Mouse (Mus musculus) left cerebral cortex, adult 18-20 months (tissue): ENCODE measurements around the gene Tenm3. TPM values are rescaled to one million over a fixed set of nuclear protein-coding genes. Genes with fewer than 3 reads are reported as not detected.

Source experiments
- DNase-seq, 2 experiments: peaks; one replicate each; pipeline ENCODE4 v3.0.0; 2021 to 2022; ENCODE audit warnings: low spot score in 2 of 2, mixed read lengths in 1 of 2
- long read RNA-seq, 2 experiments: library from polyadenylated mRNA; stranded (forward); transcript quantifications; one replicate each; pipeline ENCODE4 v2.0.0; 2021
- total RNA-seq, 2 experiments: library from RNA; stranded (reverse); gene quantifications; 2 replicates each; pipeline ENCODE4 v1.2.3; 2021

The Tenm3 gene
- 10 to 100 TPM; 63.4 to 78.5 TPM for total RNA-seq
- long read RNA-seq, experiment 1, partial matches to known transcripts, result 17 of 25 reads
- long read RNA-seq, experiment 1, other reads (novel, unspliced or antisense), result 8 of 25 reads
- long read RNA-seq, experiment 2, partial matches to known transcripts, result 5 of 9 reads
- long read RNA-seq, experiment 2, other reads (novel, unspliced or antisense), result 4 of 9 reads

DNA sequence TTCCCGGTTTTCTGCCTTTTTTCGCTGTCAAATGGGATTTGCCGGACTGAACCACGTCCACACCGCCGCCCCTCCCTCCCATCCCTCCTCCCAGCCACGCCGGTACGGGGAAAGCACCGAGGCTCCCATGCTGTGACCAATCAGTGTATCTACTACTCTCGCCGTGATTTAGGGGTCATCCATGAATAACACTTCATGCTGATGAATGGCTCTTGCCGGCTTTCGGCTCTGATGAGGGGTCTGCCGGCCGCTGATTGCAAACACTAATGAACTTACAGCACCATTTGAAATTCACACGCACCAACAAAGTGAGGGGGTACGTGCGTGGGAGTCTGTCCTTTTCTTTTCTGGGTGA lies at the start of gene Tenm3:
Gene Tenm3 (minus strand): TSS at position 21 of the 355 bp plus-strand sequence.
- peak; percentile 8 to 10 for DNase-seq

GRCm38 (mm10) chr8:48890216-48890765 lies 46.5 kb upstream of the Tenm3 start:
- no peak for DNase-seq

GRCm38 (mm10) chr8:48884270-48884669 lies 40.5 kb upstream of the Tenm3 start:
- DNase-seq, result no peak

DNA sequence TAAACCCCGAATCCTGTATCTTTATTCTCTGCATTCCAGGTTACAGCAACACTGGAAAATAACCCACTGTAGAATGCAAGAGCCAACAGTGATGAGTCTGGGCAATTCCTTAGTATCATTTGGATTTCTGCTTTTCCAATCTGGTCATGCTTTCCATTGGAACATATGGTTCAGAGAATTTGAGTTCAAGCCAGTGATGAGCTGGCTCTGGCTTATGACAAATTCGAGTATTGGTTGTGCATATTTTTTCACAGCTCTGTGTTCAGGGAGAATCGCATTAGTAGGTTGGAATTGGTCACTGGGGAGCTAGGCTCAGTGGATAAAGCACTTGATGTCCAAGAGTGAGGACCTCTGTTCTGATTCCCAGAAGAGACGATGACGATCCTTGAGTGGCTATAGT lies 36.8 kb upstream of the Tenm3 start:
- DNase-seq, result peak in 1 of 2 experiments; percentile 21

- DNase-seq, result no peak
These were observed 22.2 kb upstream of the Tenm3 start for GRCm38 (mm10) chr8:48865972-48866371.

GRCm38 (mm10) chr8:48865485-48865884 lies 21.7 kb upstream of the Tenm3 start:
- no peak for DNase-seq

GRCm38 (mm10) chr8:48850223-48851010 lies 6.7 kb upstream of the Tenm3 start:
- no peak for DNase-seq

DNA sequence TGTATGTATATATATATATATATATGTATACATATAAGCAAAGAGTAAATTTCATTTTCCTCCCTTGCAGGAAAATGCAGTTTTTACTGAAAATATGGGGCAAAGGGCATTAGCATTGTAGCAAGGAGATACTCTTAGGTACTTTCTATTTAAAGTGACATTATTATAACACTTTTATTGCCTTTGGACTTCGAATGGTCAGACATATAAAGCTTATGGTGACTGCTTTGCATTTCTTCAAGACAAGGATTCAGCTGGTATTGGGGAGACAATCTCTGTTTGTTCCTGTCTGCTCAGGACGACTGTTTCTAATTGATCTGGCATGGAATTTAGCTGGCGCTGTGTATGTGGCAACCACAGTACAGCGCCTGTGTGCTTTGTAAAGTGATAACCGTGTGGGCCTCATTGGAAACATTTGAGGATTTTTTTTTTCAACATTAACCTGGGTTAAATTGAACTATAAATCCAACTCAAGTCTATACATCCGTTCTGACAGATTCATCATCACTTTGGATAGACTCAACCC lies 5.4 kb upstream of the Tenm3 start:
- DNase-seq, result no peak

GRCm38 (mm10) chr8:48844961-48845360 lies 1.2 kb upstream of the Tenm3 start:
- no peak for DNase-seq

DNA sequence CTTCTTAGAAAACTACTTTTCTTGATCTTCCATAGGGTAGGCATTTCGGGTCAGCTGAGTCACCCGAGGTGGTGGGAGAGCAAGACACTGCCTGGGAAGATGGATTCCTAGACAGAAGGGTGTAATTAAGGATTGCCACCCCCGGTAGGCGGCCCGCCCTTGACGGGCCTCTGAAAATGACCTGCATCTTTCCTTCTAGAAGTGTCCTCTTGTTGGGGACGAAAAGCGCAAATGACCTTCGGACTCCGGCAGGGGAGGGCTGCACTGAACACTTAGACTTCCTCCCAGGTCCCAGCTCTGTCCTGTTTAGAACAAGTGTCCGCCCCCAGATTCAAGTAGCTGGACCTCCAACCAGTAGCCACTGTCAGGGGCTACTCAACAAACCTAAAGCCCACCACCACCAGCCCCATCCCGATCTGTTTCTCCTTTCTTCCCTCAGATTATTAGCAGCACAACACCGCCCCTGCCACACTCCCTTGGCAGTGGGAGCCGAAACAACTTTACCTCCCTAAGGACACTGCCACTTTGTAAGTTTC lies 687 bp upstream of the Tenm3 start:
- DNase-seq, result no peak

DNA sequence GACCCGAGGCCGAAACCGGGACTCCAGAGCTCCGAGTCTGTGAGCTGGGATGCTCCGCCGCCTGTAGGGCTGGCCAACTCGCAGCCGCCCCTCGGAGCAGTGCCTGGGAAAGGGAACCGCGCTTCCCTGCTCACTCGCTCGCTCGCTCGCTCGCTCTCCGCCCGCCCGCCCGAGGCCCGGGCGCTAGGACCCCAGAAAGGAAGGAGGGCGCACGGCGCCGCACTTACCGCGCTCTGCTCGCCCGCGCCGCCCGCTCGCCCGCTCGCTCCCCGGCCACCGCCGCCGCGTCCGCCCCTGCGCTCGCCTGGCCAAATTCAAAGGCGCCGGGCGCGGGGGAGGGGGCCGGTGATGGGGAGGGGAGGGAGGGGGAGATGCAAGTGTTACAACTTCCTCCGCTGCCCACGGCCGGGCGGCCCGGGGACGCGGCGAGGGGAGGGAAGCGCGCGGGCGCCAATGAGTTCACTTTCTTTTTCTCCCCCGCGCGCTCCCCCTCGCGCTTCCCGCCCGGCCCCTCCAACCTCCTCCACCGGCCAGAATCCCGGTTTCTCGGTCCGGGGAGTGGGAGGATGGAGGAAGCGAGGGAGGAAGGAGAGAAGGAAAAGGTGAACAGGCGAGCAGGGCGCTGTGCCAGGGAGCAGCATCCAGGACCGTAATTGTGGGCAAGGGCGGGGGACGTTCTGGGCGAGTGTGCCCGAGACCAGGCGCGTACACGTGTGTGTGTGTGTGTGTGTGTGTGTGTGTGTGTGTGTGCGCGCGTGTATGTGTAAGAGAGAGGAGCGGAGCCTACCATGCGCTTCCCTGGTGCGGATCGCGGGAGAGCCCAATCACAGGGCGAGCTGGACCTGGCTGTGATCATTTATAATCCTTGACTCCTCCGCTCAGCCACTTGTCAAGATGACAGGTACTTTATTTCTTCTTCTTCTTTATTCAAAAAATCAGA lies 490 bp downstream of the Tenm3 start:
- DNase-seq, result peak; percentile 40 to 45

- peak in 1 of 2 experiments; percentile 27 for DNase-seq
These were observed 1.2 kb downstream of the Tenm3 start for GRCm38 (mm10) chr8:48842516-48842990.

DNA sequence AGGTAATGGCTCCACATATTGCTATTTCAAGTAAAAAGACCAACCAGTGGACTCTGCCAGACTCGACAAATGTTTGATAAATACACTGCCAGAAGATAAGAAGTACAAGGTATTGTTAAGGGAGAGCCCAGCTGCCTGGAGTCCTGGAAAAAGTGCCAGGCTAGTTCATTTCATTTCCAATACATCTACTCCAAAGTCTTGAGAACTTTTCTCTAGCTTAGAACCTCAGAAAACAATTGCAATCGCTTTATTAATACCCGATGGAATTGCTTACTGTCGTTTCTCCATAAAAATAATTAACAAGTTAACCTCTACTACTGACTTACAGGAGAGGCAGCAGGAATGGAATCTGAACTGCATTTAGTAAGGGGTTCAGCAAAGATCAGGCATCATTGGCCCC lies 1.7 kb downstream of the Tenm3 start:
- no peak for DNase-seq

GRCm38 (mm10) chr8:48835745-48836144 lies 8.0 kb downstream of the Tenm3 start:
- DNase-seq, result no peak

GRCm38 (mm10) chr8:48827454-48827853 lies 16.3 kb downstream of the Tenm3 start:
- DNase-seq, result no peak

GRCm38 (mm10) chr8:48825666-48826065 lies 18.1 kb downstream of the Tenm3 start:
- no peak for DNase-seq

GRCm38 (mm10) chr8:48822291-48822690 lies 21.5 kb downstream of the Tenm3 start:
- no peak for DNase-seq

- DNase-seq, result no peak
These were observed 23.8 kb downstream of the Tenm3 start for GRCm38 (mm10) chr8:48819962-48820361.

- no peak for DNase-seq
These were observed 24.4 kb downstream of the Tenm3 start for GRCm38 (mm10) chr8:48819348-48819747.

DNA sequence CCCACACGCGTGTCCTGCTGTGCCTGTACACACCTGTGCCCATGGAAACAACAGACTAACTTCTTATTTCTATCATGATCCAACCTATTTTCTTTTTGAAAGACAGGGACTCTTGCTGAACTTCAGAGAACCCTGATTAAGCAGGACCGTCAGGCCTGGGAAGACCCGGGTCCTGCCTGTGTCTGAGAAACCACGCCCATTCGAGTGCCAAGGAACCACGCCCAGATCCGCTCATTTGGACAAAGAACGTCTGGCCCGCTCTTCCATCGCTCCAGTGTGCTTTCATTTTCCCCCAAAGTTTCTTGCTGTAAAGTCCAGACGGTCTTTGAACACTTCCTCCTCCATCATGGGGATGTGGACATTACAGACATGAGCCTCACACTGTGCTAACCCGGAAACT lies 26.8 kb downstream of the Tenm3 start:
- no peak for DNase-seq
